Mouse (Mus musculus): Measurements from ENCODE around the gene Proser3. TPM values are rescaled to one million over a fixed set of nuclear protein-coding genes. Genes with fewer than 3 reads are reported as not detected.
A peak's percentile ranks its signal among the peaks of the same experiment; 100 is the strongest.

The Proser3 gene
- total RNA-seq, 2 experiments from 2014 or later: 5.5 to 7.3 TPM

- Histone ChIP-seq H3K4me3 (no peak overlapping the region), H3K27ac (no peak overlapping the region)
- TF ChIP-seq CTCF (IDR thresholded peaks at IDR 0.05): peak; percentile 85
- DNase-seq: peak; percentile 82
- intact Hi-C loops (cut with DNase I): loop anchor here (5.0 kb wide), 1 partner anchor 120 kb away; no protein-coding TSS in a partner anchor
These were observed 59.3 kb downstream of the Proser3 start for GRCm38 (mm10) chr7:30492765-30493164.

DNA sequence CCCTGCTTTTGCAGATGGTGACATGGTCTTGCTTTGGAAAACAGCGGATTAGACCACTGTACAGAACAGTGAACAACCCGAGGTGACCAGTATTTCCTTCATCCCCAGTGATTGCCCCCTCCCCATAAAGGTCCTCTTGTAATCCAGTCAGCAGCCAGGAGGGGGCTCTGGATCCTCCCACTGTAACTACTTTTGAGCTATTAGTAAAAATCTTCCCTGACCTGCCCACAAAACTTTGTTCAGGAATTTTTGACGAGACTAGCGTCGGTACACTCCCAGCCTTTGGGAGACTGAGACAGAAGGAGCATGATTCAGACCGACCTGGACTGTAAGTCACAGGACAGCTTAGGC, 61.2 kb downstream of the Proser3 start:
- Histone ChIP-seq H3K27ac (no peak overlapping the region), H3K4me3 (no peak overlapping the region)
- intact Hi-C loops (cut with DNase I): loop anchor here (5.0 kb wide), 1 partner anchor 119 kb away; no protein-coding TSS in a partner anchor
- DNase-seq: no peak
- TF ChIP-seq CTCF (IDR thresholded peaks at IDR 0.05): no peak

DNA sequence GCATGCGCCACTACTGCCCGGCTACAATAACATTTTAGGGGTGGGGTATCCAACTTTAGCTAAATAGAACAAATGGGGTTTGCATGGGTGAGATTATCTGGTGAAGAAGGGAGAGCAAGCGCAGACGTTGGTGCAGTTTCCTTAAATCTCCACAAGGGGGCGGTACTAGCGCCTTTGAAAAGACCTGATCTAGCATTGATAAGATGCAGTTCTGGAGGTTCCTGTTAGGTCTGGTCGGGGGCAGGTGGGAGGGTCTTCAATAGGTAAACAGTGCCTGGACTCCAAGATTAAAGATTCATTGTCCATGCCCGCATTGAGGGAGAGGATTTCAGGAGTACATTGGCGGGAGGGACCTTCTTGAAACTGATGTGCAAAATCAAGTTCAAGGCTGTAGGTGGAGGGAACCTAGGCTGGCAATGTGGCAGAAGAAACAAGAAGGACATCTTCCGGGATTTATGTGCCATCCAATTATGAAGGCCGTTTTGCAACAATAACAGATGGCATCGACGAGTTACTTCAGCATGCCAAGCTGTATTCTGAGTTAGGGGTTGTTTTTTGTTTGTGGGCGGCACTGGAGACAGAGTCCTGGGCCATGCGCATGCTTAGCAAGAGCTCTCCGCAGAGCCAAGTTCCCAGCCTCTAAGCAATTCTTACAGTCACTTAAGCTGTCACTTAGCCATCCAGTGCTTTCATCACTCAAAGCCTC, 61.7 kb downstream of the Proser3 start:
- TF ChIP-seq CTCF (IDR thresholded peaks at IDR 0.05): peak; percentile 67
- no peak overlapping the region for H3K27ac ChIP-seq
- intact Hi-C loops (cut with DNase I): loop anchor here (5.0 kb wide), 1 partner anchor 118 kb away; no protein-coding TSS in a partner anchor
- no peak for DNase-seq
- peak overlapping the region; percentile 21; the same call in 1 of the 2 replicates for H3K4me3 ChIP-seq

Small RNAs within 50 kb of the gene (microRNA-seq; reads per million reads assigned to microRNA genes)
- gene Gm38670: 3.6 reads per million
- not detected for gene Mir3569

Other genes starting within 250 kb of the Proser3 start
- 10 to 100 TPM; 21.0 to 22.9 TPM for gene Alkbh6, start 243.6 kb downstream of the Proser3 start, total RNA-seq (2021)
- gene Syne4, start 237.5 kb downstream of the Proser3 start, total RNA-seq (2021): 1 to 10 TPM; 1.8 to 2.1 TPM
- gene E130208F15Rik, start 230.6 kb downstream of the Proser3 start, total RNA-seq (2021): under 1 TPM; 0.36 to 0.42 TPM
- 1 to 10 TPM; 5.9 to 6.9 TPM for gene Sdhaf1, start 228.4 kb downstream of the Proser3 start, total RNA-seq (2021)
- 1 to 10 TPM; 3.8 to 4.3 TPM for gene Lrfn3, start 189.5 kb downstream of the Proser3 start, total RNA-seq (2021)
- gene Tyrobp, start 138.5 kb downstream of the Proser3 start, total RNA-seq (2021): 1 to 10 TPM; 2.6 to 5.7 TPM
- not detected for gene Hcst, start 132.4 kb downstream of the Proser3 start, total RNA-seq (2021)
- under 1 TPM; 0.11 to 0.13 TPM for gene Nfkbid, start 130.6 kb downstream of the Proser3 start, total RNA-seq (2021)
- gene Aplp1, start 106.8 kb downstream of the Proser3 start, total RNA-seq (2021): 1 to 10 TPM in 1 of 2 experiments, under 1 TPM in 1; 0.94 to 1.2 TPM
- not detected for gene Kirrel2, start 94.6 kb downstream of the Proser3 start, total RNA-seq (2021)
- gene Nphs1, start 94.0 kb downstream of the Proser3 start, total RNA-seq (2021): not detected
- gene Prodh2, start 58.7 kb downstream of the Proser3 start, total RNA-seq (2021): not detected
- under 1 TPM; 0.31 to 0.47 TPM for gene Arhgap33, start 17.2 kb downstream of the Proser3 start, total RNA-seq (2021)
- 1,000 to 10,000 TPM in 1 of 2 experiments, 100 to 1,000 TPM in 1; 867 to 2,532 TPM for gene Hspb6, start 121 bp downstream of the Proser3 start, total RNA-seq (2021)
- 10 to 100 TPM in 1 of 2 experiments, 1 to 10 TPM in 1; 9.2 to 10.5 TPM for gene Lin37, start 7.5 kb upstream of the Proser3 start, total RNA-seq (2021)
- 10 to 100 TPM; 53.8 to 62.5 TPM for gene U2af1l4, start 11.0 kb upstream of the Proser3 start, total RNA-seq (2021)
- gene Gm49396, start 11.0 kb upstream of the Proser3 start, total RNA-seq (2021): 1 to 10 TPM; 1.8 to 2.2 TPM
- 100 to 1,000 TPM; 116 to 123 TPM for gene Psenen, start 11.3 kb upstream of the Proser3 start, total RNA-seq (2021)
- gene Igflr1, start 13.1 kb upstream of the Proser3 start, total RNA-seq (2021): 1 to 10 TPM; 1.1 to 1.5 TPM
- gene Kmt2b, start 36.4 kb upstream of the Proser3 start, total RNA-seq (2021): 10 to 100 TPM; 13.3 to 16.3 TPM
- gene Zbtb32, start 46.6 kb upstream of the Proser3 start, total RNA-seq (2021): under 1 TPM in 1 of 2 experiments, not detected in 1; 0.33 TPM
- under 1 TPM in 1 of 2 experiments, not detected in 1; 0.17 TPM for gene Upk1a, start 60.5 kb upstream of the Proser3 start, total RNA-seq (2021)
- 1,000 to 10,000 TPM; 1,338 to 2,234 TPM for gene Cox6b1, start 73.9 kb upstream of the Proser3 start, total RNA-seq (2021)
- gene Etv2, start 83.6 kb upstream of the Proser3 start, total RNA-seq (2021): not detected
- gene Rbm42, start 98.0 kb upstream of the Proser3 start, total RNA-seq (2021): 10 to 100 TPM; 37.4 to 38.3 TPM
- 1 to 10 TPM; 3.7 to 4.2 TPM for gene Haus5, start 112.7 kb upstream of the Proser3 start, total RNA-seq (2021)
- gene Pmis2, start 119.3 kb upstream of the Proser3 start, total RNA-seq (2021): 1 to 10 TPM; 2.7 to 4.9 TPM
- gene 2200002J24Rik, start 146.6 kb upstream of the Proser3 start, total RNA-seq (2021): not detected
- under 1 TPM; 0.13 to 0.14 TPM for gene Atp4a, start 159.9 kb upstream of the Proser3 start, total RNA-seq (2021)
- 100 to 1,000 TPM; 232 to 255 TPM for gene Tmem147, start 177.2 kb upstream of the Proser3 start, total RNA-seq (2021)
- gene Gapdhs, start 191.4 kb upstream of the Proser3 start, total RNA-seq (2021): not detected
- 1 to 10 TPM; 2.8 to 4.7 TPM for gene Sbsn, start 199.2 kb upstream of the Proser3 start, total RNA-seq (2021)
- 1 to 10 TPM in 1 of 2 experiments, under 1 TPM in 1; 0.98 to 1.2 TPM for gene Dmkn, start 211.5 kb upstream of the Proser3 start, total RNA-seq (2021)
- under 1 TPM in 1 of 2 experiments, not detected in 1; 0.78 TPM for gene Krtdap, start 235.6 kb upstream of the Proser3 start, total RNA-seq (2021)